Comparison of ENCODE assay signal across 25 mouse cellular contexts in the genomic region with DNA sequence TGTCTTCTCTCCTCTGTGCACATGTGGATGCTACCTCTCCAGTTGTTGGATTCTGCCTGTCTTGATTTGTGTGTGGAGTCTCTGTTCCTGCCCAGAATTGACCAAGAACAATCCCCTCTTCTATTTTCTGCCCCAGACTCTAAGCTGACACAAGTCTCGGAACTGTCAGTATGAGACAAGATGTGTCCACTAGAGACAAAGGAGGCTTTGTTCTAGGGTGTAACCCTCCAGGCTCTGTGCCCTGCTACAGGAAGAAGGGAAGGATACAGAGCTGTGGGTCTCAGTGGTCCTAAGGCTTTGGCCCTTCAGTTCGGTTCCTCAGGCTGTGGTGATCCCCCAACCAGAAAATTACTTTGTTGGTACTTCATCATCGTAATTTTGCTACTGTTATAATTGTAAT.
"Had no signal": no experiment of that assay in that cellular context is flagged by ENCODE, and none has a peak within 500 bp of the region (broad histone marks: within the 10 kb centered on the region; RNA-seq: fewer than 3 reads in every experiment).

No protein-coding gene starts in this region.

- ATAC-seq: inflammation-experienced regulatory T-cells, adult 6 months; intestine, embryonic 15.5 days had no signal

- H3K27me3 ChIP-seq: heart, embryonic 12.5 days; hindbrain, embryonic 13.5 days; hindbrain, embryonic 15.5 days; intestine, embryonic 15.5 days; limb, embryonic 12.5 days; liver, embryonic 13.5 days; liver, embryonic 15.5 days had no signal

- DNase-seq: gastrocnemius, adult 2 months; gastrocnemius, postnatal 10 days; gastrocnemius, postnatal 25 days; heart, adult 18-20 months; heart, postnatal 10 days; heart, postnatal 4 days; kidney, adult 18-20 months; kidney, adult 8-10 months; kidney, postnatal 10 days; kidney, postnatal 25 days; kidney, postnatal 4 days; liver; liver, embryonic 13.5 days had no signal

- H3K4me1 ChIP-seq: heart, embryonic 10.5 days; heart, embryonic 12.5 days; hindbrain, embryonic 13.5 days; hindbrain, embryonic 15.5 days; intestine, embryonic 15.5 days; limb, embryonic 10.5 days; limb, embryonic 12.5 days; liver, embryonic 13.5 days; liver, embryonic 15.5 days had no signal

- H3K9me3 ChIP-seq: heart, embryonic 10.5 days; heart, embryonic 12.5 days; hindbrain, embryonic 13.5 days; hindbrain, embryonic 15.5 days; intestine, embryonic 15.5 days; limb, embryonic 10.5 days; limb, embryonic 12.5 days; liver, embryonic 13.5 days; liver, embryonic 15.5 days had no signal

- H3K27ac ChIP-seq: gastrocnemius, adult 2 months; heart, embryonic 10.5 days; hindbrain, embryonic 13.5 days; hindbrain, embryonic 15.5 days; intestine, embryonic 15.5 days; layer of hippocampus, adult 2 months; left cerebral cortex, adult 2 months; limb, embryonic 10.5 days; limb, embryonic 12.5 days; liver, embryonic 13.5 days; liver, embryonic 15.5 days had no signal

- H3K4me3 ChIP-seq: gastrocnemius, adult 2 months; heart, embryonic 10.5 days; heart, embryonic 12.5 days; hindbrain, embryonic 13.5 days; hindbrain, embryonic 15.5 days; intestine, embryonic 15.5 days; layer of hippocampus, adult 2 months; left cerebral cortex, adult 2 months; limb, embryonic 10.5 days; limb, embryonic 12.5 days; liver, embryonic 13.5 days; liver, embryonic 15.5 days had no signal

- H3K36me3 ChIP-seq: heart, embryonic 10.5 days; heart, embryonic 12.5 days; hindbrain, embryonic 13.5 days; hindbrain, embryonic 15.5 days; intestine, embryonic 15.5 days; limb, embryonic 10.5 days; limb, embryonic 12.5 days; liver, embryonic 13.5 days; liver, embryonic 15.5 days had no signal

- H3K9ac ChIP-seq: heart, embryonic 12.5 days; hindbrain, embryonic 13.5 days; hindbrain, embryonic 15.5 days; intestine, embryonic 15.5 days; limb, embryonic 12.5 days; liver, embryonic 13.5 days; liver, embryonic 15.5 days had no signal

- H3K4me2 ChIP-seq: heart, embryonic 12.5 days; hindbrain, embryonic 13.5 days; hindbrain, embryonic 15.5 days; intestine, embryonic 15.5 days; limb, embryonic 12.5 days; liver, embryonic 11.5 days; liver, embryonic 13.5 days; liver, embryonic 15.5 days had no signal
